Mouse (Mus musculus): ENCODE data around the gene Gif. TPM values are rescaled to one million over a fixed set of nuclear protein-coding genes. Genes with fewer than 3 reads are reported as not detected.

Gif gene
- polyA plus RNA-seq, 1 experiment from 2014 or later, result not detected

GRCm38 (mm10) chr19:11807251-11807650, 59.9 kb downstream of the Gif start:
- Histone ChIP-seq H3K27ac (ENCODE audit: low read depth, low read length) (no peak overlapping the region), H3K4me3 (ENCODE audit: low read length) (no peak overlapping the region), H3K9ac (ENCODE audit: low read depth, low read length) (no peak overlapping the region), H3K4me1 (ENCODE audit: control insufficient read depth, insufficient read depth, low read length) (peaks cover 3% of the 10 kb centered on the region; the same call in 1 of the 2 replicates), H3K4me2 (replicated peaks; ENCODE audit: low read depth, low read length) (no peak overlapping the region), H3K9me3 (ENCODE audit: control insufficient read depth, low read length) (no peaks in the 10 kb centered on the region), H3K27me3 (ENCODE audit: control insufficient read depth, insufficient read depth, low read length) (no peaks in the 10 kb centered on the region), H3K36me3 (ENCODE audit: control insufficient read depth, insufficient read depth, low read length) (no peaks in the 10 kb centered on the region)
- no peak for ATAC-seq (ENCODE audit: low FRiP score, low TSS enrichment)
- WGBS, result 62% methylated on average over 2 of the region's 2 CpGs

- H3K9me3 ChIP-seq (ENCODE audit: control insufficient read depth, low read length), result no peaks in the 10 kb centered on the region
- H3K36me3 ChIP-seq (ENCODE audit: control insufficient read depth, insufficient read depth, low read length), result no peaks in the 10 kb centered on the region
- H3K4me3 ChIP-seq (ENCODE audit: low read length), result no peak overlapping the region
- no peak overlapping the region for H3K9ac ChIP-seq (ENCODE audit: low read depth, low read length)
- no peak for ATAC-seq (ENCODE audit: low FRiP score, low TSS enrichment)
- no peak overlapping the region for H3K4me2 ChIP-seq (replicated peaks; ENCODE audit: low read depth, low read length)
- H3K27ac ChIP-seq (ENCODE audit: low read depth, low read length), result no peak overlapping the region
- H3K27me3 ChIP-seq (ENCODE audit: control insufficient read depth, insufficient read depth, low read length), result no peaks in the 10 kb centered on the region
- 84% methylated on average over 6 of the region's 6 CpGs for WGBS
- peaks cover 3% of the 10 kb centered on the region; the same call in 1 of the 2 replicates for H3K4me1 ChIP-seq (ENCODE audit: control insufficient read depth, insufficient read depth, low read length)
These were observed 60.5 kb downstream of the Gif start for GRCm38 (mm10) chr19:11807822-11808221.

GRCm38 (mm10) chr19:11808452-11808851, 61.1 kb downstream of the Gif start:
- no peaks in the 10 kb centered on the region for H3K9me3 ChIP-seq (ENCODE audit: control insufficient read depth, low read length)
- H3K9ac ChIP-seq (ENCODE audit: low read depth, low read length), result no peak overlapping the region
- H3K36me3 ChIP-seq (ENCODE audit: control insufficient read depth, insufficient read depth, low read length), result no peaks in the 10 kb centered on the region
- no peak overlapping the region for H3K4me2 ChIP-seq (replicated peaks; ENCODE audit: low read depth, low read length)
- no peak overlapping the region for H3K27ac ChIP-seq (ENCODE audit: low read depth, low read length)
- no peak overlapping the region for H3K4me3 ChIP-seq (ENCODE audit: low read length)
- ATAC-seq (ENCODE audit: low FRiP score, low TSS enrichment), result no peak
- peaks cover 8% of the 10 kb centered on the region; the same call in 1 of the 2 replicates for H3K4me1 ChIP-seq (ENCODE audit: control insufficient read depth, insufficient read depth, low read length)
- no peaks in the 10 kb centered on the region for H3K27me3 ChIP-seq (ENCODE audit: control insufficient read depth, insufficient read depth, low read length)
- 86% methylated on average over 2 of the region's 2 CpGs for WGBS

GRCm38 (mm10) chr19:11810003-11810758, 62.8 kb downstream of the Gif start:
- WGBS, result 81% methylated on average over 5 of the region's 5 CpGs
- Histone ChIP-seq H3K4me1 (ENCODE audit: control insufficient read depth, insufficient read depth, low read length) (peaks cover 8% of the 10 kb centered on the region; the same call in 1 of the 2 replicates), H3K36me3 (ENCODE audit: control insufficient read depth, insufficient read depth, low read length) (no peaks in the 10 kb centered on the region), H3K9ac (ENCODE audit: low read depth, low read length) (no peak overlapping the region), H3K27me3 (ENCODE audit: control insufficient read depth, insufficient read depth, low read length) (no peaks in the 10 kb centered on the region), H3K9me3 (ENCODE audit: control insufficient read depth, low read length) (no peaks in the 10 kb centered on the region), H3K27ac (ENCODE audit: low read depth, low read length) (no peak overlapping the region), H3K4me2 (replicated peaks; ENCODE audit: low read depth, low read length) (no peak overlapping the region), H3K4me3 (ENCODE audit: low read length) (no peak overlapping the region)
- no peak for ATAC-seq (ENCODE audit: low FRiP score, low TSS enrichment)

- 71% methylated on average over 1 of the region's 1 CpGs for WGBS
- ATAC-seq (ENCODE audit: low FRiP score, low TSS enrichment), result no peak
- no peak overlapping the region for H3K27ac ChIP-seq (ENCODE audit: low read depth, low read length)
These were observed 63.5 kb downstream of the Gif start for GRCm38 (mm10) chr19:11810856-11811255.

GRCm38 (mm10) chr19:11811688-11812365, 64.5 kb downstream of the Gif start:
- no peak overlapping the region for H3K4me2 ChIP-seq (replicated peaks; ENCODE audit: low read depth, low read length)
- no peaks in the 10 kb centered on the region for H3K9me3 ChIP-seq (ENCODE audit: control insufficient read depth, low read length)
- WGBS, result 32% methylated on average over 5 of the region's 5 CpGs
- no peak overlapping the region for H3K4me3 ChIP-seq (ENCODE audit: low read length)
- H3K9ac ChIP-seq (ENCODE audit: low read depth, low read length), result no peak overlapping the region
- no peaks in the 10 kb centered on the region for H3K27me3 ChIP-seq (ENCODE audit: control insufficient read depth, insufficient read depth, low read length)
- peak; percentile 90 for ATAC-seq (ENCODE audit: low FRiP score, low TSS enrichment)
- no peaks in the 10 kb centered on the region for H3K36me3 ChIP-seq (ENCODE audit: control insufficient read depth, insufficient read depth, low read length)
- H3K4me1 ChIP-seq (ENCODE audit: control insufficient read depth, insufficient read depth, low read length), result peaks cover 8% of the 10 kb centered on the region; the same call in 1 of the 2 replicates
- H3K27ac ChIP-seq (ENCODE audit: low read depth, low read length), result no peak overlapping the region

More at GRCm38 (mm10) chr19:11810856-11811255, 63.5 kb downstream of the Gif start:
- Histone ChIP-seq H3K4me2 (replicated peaks; ENCODE audit: low read depth, low read length) (no peak overlapping the region), H3K4me3 (ENCODE audit: low read length) (no peak overlapping the region), H3K4me1 (ENCODE audit: control insufficient read depth, insufficient read depth, low read length) (peaks cover 8% of the 10 kb centered on the region; the same call in 1 of the 2 replicates), H3K9me3 (ENCODE audit: control insufficient read depth, low read length) (no peaks in the 10 kb centered on the region), H3K27me3 (ENCODE audit: control insufficient read depth, insufficient read depth, low read length) (no peaks in the 10 kb centered on the region), H3K9ac (ENCODE audit: low read depth, low read length) (no peak overlapping the region), H3K36me3 (ENCODE audit: control insufficient read depth, insufficient read depth, low read length) (no peaks in the 10 kb centered on the region)

Other genes with a start within 250 kb of the Gif start
- 3.5 and 3.9 TPM in 2 replicates for gene Ms4a6b, start 231.0 kb upstream of the Gif start, polyA plus RNA-seq (2014; fragmentation: Nextera tagmentation; extraction: Ambion mirVana)
- 0.19 TPM in 1 of 2 replicates, not detected in the other for gene Ms4a4d, start 210.8 kb upstream of the Gif start, polyA plus RNA-seq (2014; fragmentation: Nextera tagmentation; extraction: Ambion mirVana)
- gene Ms4a6d, start 142.7 kb upstream of the Gif start, polyA plus RNA-seq (2014; fragmentation: Nextera tagmentation; extraction: Ambion mirVana), result 2.6 and 2.9 TPM in 2 replicates
- 1.1 and 1.6 TPM in 2 replicates for gene Ms4a2, start 123.8 kb upstream of the Gif start, polyA plus RNA-seq (2014; fragmentation: Nextera tagmentation; extraction: Ambion mirVana)
- not detected in 2 replicates for gene Ms4a3, start 106.7 kb upstream of the Gif start, polyA plus RNA-seq (2014; fragmentation: Nextera tagmentation; extraction: Ambion mirVana)
- gene Oosp2, start 87.0 kb upstream of the Gif start, polyA plus RNA-seq (2014; fragmentation: Nextera tagmentation; extraction: Ambion mirVana), result not detected in 2 replicates
- not detected in 2 replicates for gene Oosp1, start 56.4 kb upstream of the Gif start, polyA plus RNA-seq (2014; fragmentation: Nextera tagmentation; extraction: Ambion mirVana)
- not detected in 2 replicates for gene Oosp3, start 50.5 kb upstream of the Gif start, polyA plus RNA-seq (2014; fragmentation: Nextera tagmentation; extraction: Ambion mirVana)
- gene Mrpl16, start 22.8 kb downstream of the Gif start, polyA plus RNA-seq (2014; fragmentation: Nextera tagmentation; extraction: Ambion mirVana), result 59.8 and 64.9 TPM in 2 replicates
- gene Stx3, start 71.8 kb downstream of the Gif start, polyA plus RNA-seq (2014; fragmentation: Nextera tagmentation; extraction: Ambion mirVana), result 19.8 and 20.9 TPM in 2 replicates
- gene Olfr1417, start 91.7 kb downstream of the Gif start, polyA plus RNA-seq (2014; fragmentation: Nextera tagmentation; extraction: Ambion mirVana), result 0.12 TPM in 1 of 2 replicates, not detected in the other
- not detected in 2 replicates for gene Olfr1418, start 113.5 kb downstream of the Gif start, polyA plus RNA-seq (2014; fragmentation: Nextera tagmentation; extraction: Ambion mirVana)
- gene Olfr1419, start 127.6 kb downstream of the Gif start, polyA plus RNA-seq (2014; fragmentation: Nextera tagmentation; extraction: Ambion mirVana), result not detected in 2 replicates
- gene Olfr1420, start 139.0 kb downstream of the Gif start, polyA plus RNA-seq (2014; fragmentation: Nextera tagmentation; extraction: Ambion mirVana), result 0.13 and 0.24 TPM in 2 replicates
- gene Patl1, start 164.8 kb downstream of the Gif start, polyA plus RNA-seq (2014; fragmentation: Nextera tagmentation; extraction: Ambion mirVana), result 15.8 and 23.6 TPM in 2 replicates
- 7.5 and 9.4 TPM in 2 replicates for gene Osbp, start 218.4 kb downstream of the Gif start, polyA plus RNA-seq (2014; fragmentation: Nextera tagmentation; extraction: Ambion mirVana)

Measured in kidney, embryonic 14.5 days (tissue).